ENCODE assay signal across 8 mouse cellular contexts in the genomic region with DNA sequence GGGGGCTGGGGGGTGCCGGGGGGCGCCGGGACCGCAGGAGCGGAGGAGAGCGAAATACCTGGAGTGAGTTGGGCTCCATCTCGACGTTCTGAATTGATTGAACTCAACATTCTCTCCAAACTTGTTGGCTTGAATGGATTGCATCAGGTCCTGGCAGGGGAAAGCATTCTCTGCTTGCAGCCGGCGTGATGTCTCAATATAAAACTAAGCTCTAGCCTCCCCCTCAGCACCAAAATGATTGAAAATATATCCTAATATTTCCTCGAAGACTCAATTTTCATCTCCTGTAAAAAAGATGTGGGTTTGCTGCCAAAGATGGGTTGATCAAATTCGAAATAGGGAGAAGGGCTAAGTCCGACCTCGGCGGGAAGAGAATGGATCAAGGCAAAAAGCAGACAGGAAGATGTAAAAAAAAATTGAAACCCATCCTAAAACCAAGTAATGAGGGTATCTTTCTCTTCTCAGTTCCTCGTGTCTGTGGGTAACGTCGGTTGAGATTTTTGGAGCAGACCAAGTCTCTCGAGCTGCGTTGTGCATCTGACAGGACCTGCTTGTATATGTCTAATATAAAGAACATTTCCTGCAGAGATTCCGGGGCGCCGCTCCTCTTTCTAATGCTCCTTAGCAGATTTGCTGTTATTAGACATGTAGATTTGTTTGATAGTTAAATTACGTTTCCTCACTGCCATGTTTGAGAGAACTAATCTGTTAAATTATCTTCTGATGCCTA. TPM values are rescaled to one million over a fixed set of nuclear protein-coding genes. Genes with fewer than 3 reads are reported as not detected.
DNase-seq lines count a peak whose midpoint lies in the region; ATAC-seq and TF ChIP-seq lines count a peak whose summit lies in the region.

Gene Arid5b (minus strand): TSS at position 109 of the 730 bp plus-strand sequence.

- WGBS in kidney, adult 2 months: 2% methylated on average over 24 of the region's 24 CpGs
- WGBS in limb, embryonic 13.5 days: under 1% methylated on average over 24 of the region's 24 CpGs
- under 1% methylated on average over 24 of the region's 24 CpGs for WGBS in midbrain, embryonic 15.5 days
- 0% methylated on average over 24 of the region's 24 CpGs for WGBS in stomach, postnatal 0 days

- H3K36me3 ChIP-seq in kidney, adult 2 months (ENCODE audit: control insufficient read depth, insufficient read depth, low read length): no peaks in the 10 kb centered on the region
- 0 out of 2 replicates have a peak, but pooled peaks cover 5% of the 10 kb centered on the region for H3K36me3 ChIP-seq in limb, embryonic 13.5 days
- H3K36me3 ChIP-seq in midbrain, embryonic 15.5 days (replicated peaks): no peaks in the 10 kb centered on the region
- H3K36me3 ChIP-seq in stomach, postnatal 0 days (ENCODE audit: control insufficient read depth, insufficient read depth, low read length): no peaks in the 10 kb centered on the region

- peaks cover 4% of the 10 kb centered on the region; the same call in 1 of the 2 replicates for H3K4me1 ChIP-seq in kidney, adult 2 months (ENCODE audit: control insufficient read depth, insufficient read depth, low read length)
- H3K4me1 ChIP-seq in limb, embryonic 13.5 days: peaks cover 37% of the 10 kb centered on the region
- H3K4me1 ChIP-seq in midbrain, embryonic 15.5 days: peaks cover 49% of the 10 kb centered on the region
- H3K4me1 ChIP-seq in stomach, postnatal 0 days (replicated peaks; ENCODE audit: control insufficient read depth, insufficient read depth): no peaks in the 10 kb centered on the region

- peak within 1 kb of the TSS; percentile 90 for H3K4me3 ChIP-seq in kidney, adult 2 months (ENCODE audit: insufficient read depth, low read depth, low read length)
- H3K4me3 ChIP-seq in limb, embryonic 13.5 days: peak within 1 kb of the TSS; percentile 69
- peak within 1 kb of the TSS; percentile 71 for H3K4me3 ChIP-seq in midbrain, embryonic 15.5 days
- peak within 1 kb of the TSS; percentile 69 for H3K4me3 ChIP-seq in stomach, postnatal 0 days (ENCODE audit: low read depth, low read length)

- H3K27ac ChIP-seq in kidney, adult 2 months (ENCODE audit: insufficient read depth, low read depth, low read length): peak within 1 kb of the TSS; percentile 95
- peak within 1 kb of the TSS; percentile 91 for H3K27ac ChIP-seq in limb, embryonic 13.5 days
- peak within 1 kb of the TSS; percentile 90 for H3K27ac ChIP-seq in midbrain, embryonic 15.5 days
- H3K27ac ChIP-seq in stomach, postnatal 0 days (replicated peaks): peak within 1 kb of the TSS; percentile 82

- no peak for TF ChIP-seq CTCF in kidney, adult 2 months (conservative IDR thresholded peaks at IDR 0.05; ENCODE audit: insufficient read depth, insufficient read length, low read depth, low read length)
- no peak for TF ChIP-seq CTCF in stomach, postnatal 0 days (IDR thresholded peaks at IDR 0.05; ENCODE audit: low read depth)

- TF ChIP-seq EP300 in stomach, postnatal 0 days (optimal IDR thresholded peaks at IDR 0.05): peak; percentile 97

- H3K27me3 ChIP-seq in kidney, adult 2 months (replicated peaks; ENCODE audit: control insufficient read depth, insufficient read depth, low read length): no peaks in the 10 kb centered on the region
- H3K27me3 ChIP-seq in limb, embryonic 13.5 days: no peaks in the 10 kb centered on the region
- no peaks in the 10 kb centered on the region for H3K27me3 ChIP-seq in midbrain, embryonic 15.5 days (replicated peaks)
- H3K27me3 ChIP-seq in stomach, postnatal 0 days (ENCODE audit: control insufficient read depth, insufficient read depth, low read length): no peaks in the 10 kb centered on the region

- peak within 1 kb of the TSS; percentile 85 for H3K4me2 ChIP-seq in limb, embryonic 13.5 days (replicated peaks)
- peak within 1 kb of the TSS; percentile 79 for H3K4me2 ChIP-seq in midbrain, embryonic 15.5 days
- H3K4me2 ChIP-seq in stomach, postnatal 0 days (replicated peaks; ENCODE audit: low read depth): peak within 1 kb of the TSS; percentile 68

- peak within 1 kb of the TSS; percentile 82 for H3K9ac ChIP-seq in limb, embryonic 13.5 days
- peak within 1 kb of the TSS; percentile 64 for H3K9ac ChIP-seq in midbrain, embryonic 15.5 days
- peak within 1 kb of the TSS; percentile 65 for H3K9ac ChIP-seq in stomach, postnatal 0 days (ENCODE audit: low read length)

- no peaks in the 10 kb centered on the region for H3K9me3 ChIP-seq in limb, embryonic 13.5 days
- no peaks in the 10 kb centered on the region for H3K9me3 ChIP-seq in midbrain, embryonic 15.5 days
- H3K9me3 ChIP-seq in stomach, postnatal 0 days (ENCODE audit: control insufficient read depth, low read length): no peaks in the 10 kb centered on the region

- ATAC-seq in limb, embryonic 13.5 days (ENCODE audit: low FRiP score, low read depth): no peak
- ATAC-seq in midbrain, embryonic 15.5 days (replicated peaks): no peak
- ATAC-seq in stomach, postnatal 0 days (ENCODE audit: low FRiP score, low TSS enrichment): no peak

- no peak for TF ChIP-seq POLR2A in kidney, adult 2 months (IDR thresholded peaks at IDR 0.05; ENCODE audit: low read depth, low read length)

- DNase-seq in ovary, postnatal 36 days (ENCODE audit: low spot score): peak; percentile 12
- DNase-seq in ovary, adult 18-20 months (ENCODE audit: low spot score): no peak
- peak; percentile 84 for DNase-seq in embryo, embryonic 10.5 days (ENCODE audit: low spot score)
- DNase-seq in heart, adult 8-10 months (ENCODE audit: low spot score): peak; percentile 64
- DNase-seq in kidney, adult 2 months: peak; percentile 86
- peak; percentile 54 for DNase-seq in stomach, postnatal 0 days (ENCODE audit: low spot score)

RNA-seq across cellular contexts. Expression of gene Arid5b, which starts in this region (rescaled TPM):
- 10 to 100 TPM; 17.7 to 25.4 (median 18.5) TPM for total RNA-seq in heart, adult 8-10 months (2022)
- 7.7 and 8.6 TPM in 2 replicates for polyA plus RNA-seq in kidney, adult 2 months (2012; rRNA removed)
- 44.2 and 45.9 TPM in 2 replicates for polyA plus RNA-seq in limb, embryonic 13.5 days (2015; fragmentation: Nextera tagmentation; extraction: Ambion mirVana)
- 19.0 and 19.5 TPM in 2 replicates for polyA plus RNA-seq in midbrain, embryonic 15.5 days (2015; fragmentation: Nextera tagmentation; extraction: Ambion mirVana)
- 17.9 and 18.3 TPM in 2 replicates for polyA plus RNA-seq in stomach, postnatal 0 days (2015; fragmentation: Nextera tagmentation; extraction: Ambion mirVana)
